Mouse (Mus musculus) bone marrow, adult 2 months (tissue): Measurements from ENCODE around the gene Rdm1.

ENCODE experiments used
- CTCF ChIP-seq: fragments of 200-500 bp; IDR thresholded peaks from 2 replicates; pipeline ENCODE4 v1.5.1; 2011; ENCODE audit warnings: low read length, control low read depth; ENCODE audit not compliant: control insufficient read depth, insufficient read depth
- POLR2A ChIP-seq: fragments of 200-500 bp; IDR thresholded peaks from 2 replicates; pipeline ENCODE4 v1.6.1; 2011; ENCODE audit warnings: low read depth, mild to moderate bottlenecking, control low read depth, low read length, borderline replicate concordance; ENCODE audit not compliant: control insufficient read depth

DNA sequence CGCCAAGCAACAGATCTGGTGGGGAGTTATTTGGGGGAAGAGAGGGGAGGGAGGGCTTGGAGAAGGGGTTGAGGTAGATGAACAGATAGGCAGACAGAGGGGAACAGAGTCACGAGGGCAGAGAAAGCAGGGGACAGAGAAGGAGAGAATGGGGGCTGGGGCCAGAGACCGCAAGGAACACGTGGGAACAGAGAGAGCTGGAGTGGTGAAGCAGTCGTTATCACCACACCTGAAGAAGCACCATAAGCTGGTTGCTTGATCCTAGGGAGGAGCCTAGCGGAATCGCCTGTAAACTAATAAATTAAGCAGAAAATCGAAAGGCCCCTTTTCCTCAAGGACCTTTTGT lies 373 bp upstream of the Rdm1 start:
- TF ChIP-seq CTCF = no peak
- no peak for TF ChIP-seq POLR2A
